Mouse (Mus musculus) splenic B cell, adult 2 months (primary cell): ENCODE data around the gene Btbd6.

Experiments used
- DNase-seq: peaks from one replicate; pipeline ENCODE4 v3.0.0-alpha.2; 2011; ENCODE audit warnings: low read depth, low spot score
- H3K27me3 ChIP-seq: 2 replicates; pipeline ENCODE4 v1.6.1; 2012; ENCODE audit warnings: mild to moderate bottlenecking, low read length, moderate library complexity, mixed read lengths; ENCODE audit not compliant: control insufficient read depth, poor library complexity, insufficient read depth, severe bottlenecking
- H3K36me3 ChIP-seq: 2 replicates; pipeline ENCODE4 v1.6.1; 2012; ENCODE audit warnings: mild to moderate bottlenecking, low read length, moderate library complexity, mixed read lengths; ENCODE audit not compliant: control insufficient read depth, poor library complexity, insufficient read depth, severe bottlenecking

Gene Btbd6

DNA sequence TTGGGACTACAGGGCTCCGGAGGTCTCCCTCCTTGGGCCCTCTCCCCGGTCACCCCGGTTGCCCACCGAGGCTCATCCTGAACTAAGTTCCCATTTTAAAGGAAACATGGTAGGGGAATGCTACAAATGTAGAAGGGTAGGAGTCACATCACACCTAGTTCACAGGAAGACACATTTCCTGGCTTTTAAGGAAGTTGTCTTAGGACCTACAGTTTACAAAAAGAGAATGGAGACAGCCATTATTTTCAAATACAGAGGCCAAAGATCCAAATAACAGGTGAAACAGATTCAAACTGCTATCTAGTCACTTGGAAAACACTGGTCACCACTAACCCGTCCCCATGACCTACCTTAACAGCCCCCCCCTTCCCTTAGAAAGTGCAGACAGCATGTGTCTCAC lies 36.2 kb downstream of the Btbd6 start:
- Histone ChIP-seq H3K36me3 (no peaks in the 10 kb centered on the region), H3K27me3 (no peaks in the 10 kb centered on the region)
- no peak for DNase-seq

- Histone ChIP-seq H3K36me3 (no peaks in the 10 kb centered on the region), H3K27me3 (no peaks in the 10 kb centered on the region)
- no peak for DNase-seq
Measured at GRCm38 (mm10) chr12:113013021-113013491, 36.8 kb downstream of the Btbd6 start.

DNA sequence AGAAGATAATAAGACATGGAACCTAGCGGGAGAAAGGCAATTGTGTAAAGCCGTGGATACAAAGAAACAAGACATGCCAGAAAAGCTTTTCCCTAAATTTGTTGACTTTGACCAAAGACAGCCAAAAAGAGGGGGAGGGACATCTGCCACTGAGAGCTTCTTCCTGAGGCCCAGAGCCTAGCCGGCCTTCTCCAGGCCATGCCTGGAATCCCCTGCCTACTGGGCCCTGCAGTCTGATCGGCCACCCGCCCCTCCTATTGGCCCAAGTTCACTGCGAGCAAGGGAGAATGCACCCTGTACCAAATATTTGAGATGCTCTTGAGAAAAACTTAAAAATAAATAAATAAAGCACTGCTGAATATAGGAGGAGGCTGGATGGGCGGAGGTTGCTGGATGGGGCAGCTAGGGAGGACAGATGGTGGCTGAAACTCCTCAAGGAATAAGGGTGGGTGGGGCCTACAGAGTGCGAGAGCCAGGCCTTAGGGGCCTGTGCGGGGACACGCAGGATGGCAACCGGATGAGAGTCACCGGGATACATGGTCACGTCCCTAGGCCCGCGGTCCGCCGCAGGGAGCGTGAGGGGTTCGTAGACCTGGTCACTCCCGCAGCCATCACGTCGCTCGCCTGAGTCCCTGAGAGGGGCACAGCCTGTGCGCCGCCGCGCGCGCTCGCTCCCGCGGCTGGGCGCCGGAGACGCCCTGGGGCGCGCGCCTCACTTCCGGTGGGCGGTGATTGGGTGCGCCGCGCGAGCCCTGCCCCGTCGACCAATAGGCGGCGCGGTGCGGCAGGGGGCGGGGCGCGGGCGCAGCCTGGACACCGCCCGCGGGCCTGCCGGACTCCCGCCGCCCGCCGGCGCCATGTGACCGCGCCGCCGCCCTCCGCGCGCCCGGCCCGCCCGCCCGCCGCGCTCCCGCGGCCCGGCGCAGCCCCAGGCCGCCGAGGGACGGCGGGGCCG lies 37.6 kb downstream of the Btbd6 start, which contains the start of gene Pacs2:
Gene Pacs2 (plus strand): TSS at position 905 of the 955 bp plus-strand sequence.
- H3K27me3 ChIP-seq = no peaks in the 10 kb centered on the region
- H3K36me3 ChIP-seq = no peaks in the 10 kb centered on the region
- peak; percentile 92 for DNase-seq

DNA sequence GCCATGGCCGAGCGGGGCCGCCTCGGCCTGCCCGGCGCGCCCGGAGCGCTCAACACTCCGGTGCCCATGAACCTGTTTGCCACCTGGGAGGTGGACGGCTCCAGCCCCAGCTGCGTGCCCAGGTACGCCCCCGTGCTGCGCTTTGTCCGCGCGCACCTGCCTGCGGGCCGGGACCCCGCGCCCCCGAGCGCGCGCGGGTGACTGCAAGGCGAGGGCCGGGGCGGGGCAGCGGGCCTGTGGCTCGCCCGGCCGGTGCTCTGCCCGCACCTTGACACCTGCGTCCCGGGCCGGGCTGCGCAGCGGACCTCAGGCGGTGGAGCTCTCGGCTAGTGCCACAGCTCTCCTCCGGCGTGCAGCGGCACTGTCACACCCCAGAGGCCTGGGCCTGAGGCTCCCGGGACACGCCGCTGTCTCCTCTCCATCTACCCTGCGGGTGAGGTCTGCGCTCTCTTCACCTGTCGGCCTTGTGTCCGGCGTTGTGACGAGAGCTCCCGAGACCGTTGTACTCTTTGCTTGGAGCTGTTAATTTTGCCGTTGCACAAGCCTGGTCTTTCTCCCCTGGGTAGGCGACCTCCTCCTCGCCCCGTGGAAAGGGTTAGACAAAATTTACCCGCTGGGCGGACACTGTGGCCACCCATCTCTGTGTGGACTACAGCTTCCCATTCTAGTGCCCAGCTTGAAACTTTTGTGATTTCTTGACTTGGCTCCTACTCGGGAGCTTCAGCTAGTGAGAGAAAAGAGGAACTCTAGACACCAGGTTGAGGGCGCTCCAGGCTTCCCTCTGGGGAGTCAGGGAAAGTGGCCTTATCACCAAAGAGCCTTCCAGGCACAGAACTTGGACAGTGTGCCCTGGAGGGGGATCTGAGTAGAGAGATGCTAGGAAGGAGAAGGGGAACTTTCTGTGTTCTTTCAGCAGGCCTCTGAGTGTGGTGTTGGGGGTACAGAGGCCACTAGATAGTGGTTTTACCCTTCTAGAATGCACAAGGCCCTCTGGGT lies 38.6 kb downstream of the Btbd6 start:
- DNase-seq = peak; percentile 43
- no peaks in the 10 kb centered on the region for H3K27me3 ChIP-seq
- no peaks in the 10 kb centered on the region for H3K36me3 ChIP-seq

DNA sequence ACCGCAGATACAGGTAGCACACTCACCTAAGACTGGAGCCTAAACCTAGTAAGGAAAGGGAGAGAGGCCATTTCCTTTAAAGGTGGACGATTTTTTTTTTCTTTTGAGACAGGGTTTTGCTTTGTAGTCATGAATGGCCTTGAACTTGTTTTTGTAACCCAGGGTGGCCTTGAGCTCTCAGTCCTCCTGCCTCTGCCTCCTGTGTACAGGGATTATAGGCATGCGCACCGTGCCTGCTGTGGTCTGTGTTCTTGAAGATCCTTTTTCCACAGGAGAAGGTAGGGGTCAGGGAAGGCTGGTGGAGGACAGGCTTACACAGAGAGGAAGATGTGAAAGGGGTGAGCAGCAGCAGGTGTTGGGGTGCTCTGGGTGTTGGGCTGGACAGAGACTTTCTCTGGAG lies 39.7 kb downstream of the Btbd6 start:
- DNase-seq = no peak
- Histone ChIP-seq H3K27me3 (no peaks in the 10 kb centered on the region), H3K36me3 (no peaks in the 10 kb centered on the region)

DNA sequence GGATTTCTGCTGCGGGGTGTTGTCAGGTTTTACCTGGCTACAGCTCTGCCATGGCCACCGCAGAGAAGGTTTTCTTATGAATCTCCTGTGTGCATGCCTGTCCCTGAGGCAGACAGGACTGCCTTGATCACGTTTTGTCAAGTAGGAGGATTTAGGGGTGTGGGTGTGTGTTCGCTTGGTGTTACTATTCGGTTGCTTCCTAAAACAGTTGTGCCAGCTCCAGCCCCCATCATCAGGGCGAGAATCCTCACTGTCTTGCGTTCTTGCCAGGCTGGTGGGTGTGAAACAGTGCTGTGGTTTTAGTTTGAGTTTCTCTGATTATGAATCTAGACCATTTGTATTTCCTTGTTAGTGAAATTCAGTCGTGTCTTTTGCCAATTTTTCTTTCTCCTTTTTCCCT lies 40.7 kb downstream of the Btbd6 start:
- no peaks in the 10 kb centered on the region for H3K36me3 ChIP-seq
- DNase-seq = no peak

DNA sequence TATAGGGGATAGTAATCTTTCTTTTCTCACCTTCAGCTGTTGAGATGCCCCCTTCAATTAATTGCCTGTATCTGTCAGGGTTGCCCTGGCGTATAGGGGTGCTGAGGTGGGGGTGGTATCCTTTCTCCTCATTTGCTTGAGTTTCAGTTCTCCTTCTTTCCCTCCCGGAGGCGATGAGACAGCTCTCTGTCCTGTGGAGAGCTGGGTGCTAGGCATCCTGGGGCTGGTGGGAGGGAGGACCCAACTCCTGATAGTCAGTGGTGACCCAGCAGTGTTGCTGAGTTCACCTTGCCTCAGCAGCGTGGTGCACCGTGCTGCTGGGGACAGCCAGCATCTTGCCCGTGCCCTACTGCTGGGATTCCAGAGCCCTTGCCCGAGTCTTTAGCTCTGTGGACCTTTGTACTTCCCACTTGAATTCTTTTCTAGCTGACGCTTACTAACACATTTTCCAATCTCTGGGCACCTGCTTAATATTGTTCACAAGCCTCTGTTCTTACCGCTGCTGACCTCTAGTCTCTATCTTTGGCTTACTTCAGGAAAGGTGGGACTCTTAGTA lies 41.2 kb downstream of the Btbd6 start:
- no peak for DNase-seq
- no peaks in the 10 kb centered on the region for H3K36me3 ChIP-seq
- no peaks in the 10 kb centered on the region for H3K27me3 ChIP-seq

More for the DNA sequence above, 40.7 kb downstream of the Btbd6 start:
- no peaks in the 10 kb centered on the region for H3K27me3 ChIP-seq

- Histone ChIP-seq H3K27me3 (no peaks in the 10 kb centered on the region), H3K36me3 (no peaks in the 10 kb centered on the region)
- DNase-seq = no peak
Measured at GRCm38 (mm10) chr12:113018763-113019162, 42.5 kb downstream of the Btbd6 start.

DNA sequence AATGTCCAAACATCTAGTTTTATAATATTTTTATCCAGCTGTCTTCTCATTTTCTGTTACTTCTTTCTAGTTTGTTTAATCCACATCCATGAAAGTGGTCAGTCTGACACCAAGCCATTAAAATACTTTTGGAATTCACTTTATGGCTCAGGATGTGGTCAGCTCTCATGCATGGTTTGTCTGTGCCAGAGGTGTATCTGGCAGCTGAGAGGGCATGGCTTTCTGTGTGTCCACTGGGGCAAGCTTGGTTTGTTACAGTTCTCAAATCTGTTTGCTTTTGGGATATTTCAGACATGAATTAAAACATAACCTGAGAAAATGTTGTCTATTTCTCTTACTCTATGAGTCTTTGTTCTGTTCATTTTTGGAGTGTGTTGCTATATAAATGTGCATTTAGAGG lies 45.2 kb downstream of the Btbd6 start:
- DNase-seq = no peak
- H3K36me3 ChIP-seq = no peaks in the 10 kb centered on the region
- H3K27me3 ChIP-seq = no peaks in the 10 kb centered on the region

- DNase-seq = peak; percentile 22
- Histone ChIP-seq H3K27me3 (no peaks in the 10 kb centered on the region), H3K36me3 (no peaks in the 10 kb centered on the region)
Measured at GRCm38 (mm10) chr12:113023082-113023481, 46.8 kb downstream of the Btbd6 start.

DNA sequence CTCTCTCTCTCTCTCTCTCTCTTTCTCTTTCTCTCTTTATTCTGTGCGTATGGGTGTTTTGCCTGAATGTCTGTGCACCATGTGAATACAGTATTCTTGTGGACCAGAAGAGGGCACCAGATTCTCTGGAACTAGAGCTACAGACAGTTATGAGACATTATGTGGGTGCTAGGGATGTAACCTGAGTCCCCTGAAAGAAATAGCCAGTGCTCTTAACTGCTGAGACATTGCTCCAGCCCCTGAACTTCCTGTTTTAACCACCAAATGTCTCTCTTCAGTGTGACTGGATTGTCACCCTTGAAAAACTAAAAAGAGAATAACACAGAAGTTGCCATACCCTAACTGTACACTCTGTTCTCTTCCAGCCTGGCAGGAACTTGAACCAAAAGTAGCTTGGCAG lies 50.3 kb downstream of the Btbd6 start:
- H3K36me3 ChIP-seq = no peaks in the 10 kb centered on the region
- peak; percentile 23 for DNase-seq
- H3K27me3 ChIP-seq = no peaks in the 10 kb centered on the region

DNA sequence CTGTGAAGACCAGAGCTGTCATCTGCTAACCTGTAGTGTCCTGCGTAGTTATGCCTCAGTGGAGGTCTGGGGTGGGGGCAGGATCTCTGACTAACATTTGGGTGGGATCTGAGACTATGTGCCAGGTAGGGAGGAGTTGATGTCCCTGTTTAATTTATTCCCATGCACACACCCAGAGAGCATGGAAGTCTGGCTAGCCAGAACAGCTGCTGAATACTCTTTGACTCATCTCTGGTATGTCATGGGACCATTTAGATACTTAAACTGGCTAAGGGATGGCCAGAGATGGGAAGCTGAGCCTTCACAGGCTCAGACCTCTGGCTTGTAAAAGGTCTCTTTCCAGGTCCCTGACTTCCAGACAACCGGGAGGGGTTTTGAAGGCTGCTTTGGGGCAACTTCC lies 51.2 kb downstream of the Btbd6 start:
- H3K36me3 ChIP-seq = no peaks in the 10 kb centered on the region
- no peaks in the 10 kb centered on the region for H3K27me3 ChIP-seq
- no peak for DNase-seq

- no peaks in the 10 kb centered on the region for H3K36me3 ChIP-seq
- no peak for DNase-seq
- H3K27me3 ChIP-seq = no peaks in the 10 kb centered on the region
Measured at GRCm38 (mm10) chr12:113028067-113028466, 51.8 kb downstream of the Btbd6 start.
